Mouse (Mus musculus) brain, embryonic 14.5 days (tissue): Measurements from ENCODE around the gene Myh11.

ENCODE experiments used
- CTCF ChIP-seq: fragments of 200-500 bp; IDR thresholded peaks from 2 replicates; pipeline ENCODE4 v1.5.1; 2012; ENCODE audit warnings: inconsistent platforms, mild to moderate bottlenecking, moderate library complexity, borderline replicate concordance; ENCODE audit not compliant: insufficient read depth, insufficient read length; ENCODE audit errors: extremely low read depth
- POLR2A ChIP-seq: fragments of 200-500 bp; IDR thresholded peaks from 2 replicates; pipeline ENCODE4 v1.6.1; 2012; ENCODE audit warnings: mild to moderate bottlenecking, inconsistent platforms, borderline replicate concordance; ENCODE audit not compliant: poor library complexity, insufficient read depth, insufficient read length, severe bottlenecking; ENCODE audit errors: extremely low read depth

GRCm38 (mm10) chr16:14297137-14297536, 6.0 kb upstream of the Myh11 start:
- TF ChIP-seq POLR2A (no peak), CTCF (no peak)
